Mouse (Mus musculus) lung, adult 18-20 months (tissue): Measurements from ENCODE around the gene Ppp1r15b.

Source experiments
- DNase-seq, 2 experiments: peaks; one replicate each; pipeline ENCODE4 v3.0.0; 2022; ENCODE audit warnings: mixed read lengths in 2 of 2

The Ppp1r15b gene

GRCm38 (mm10) chr1:133130638-133131560 lies at the start of gene Ppp1r15b:
TSS of gene Ppp1r15b (plus strand) at chr1:133131143.
- DNase-seq: peak; percentile 100

DNA sequence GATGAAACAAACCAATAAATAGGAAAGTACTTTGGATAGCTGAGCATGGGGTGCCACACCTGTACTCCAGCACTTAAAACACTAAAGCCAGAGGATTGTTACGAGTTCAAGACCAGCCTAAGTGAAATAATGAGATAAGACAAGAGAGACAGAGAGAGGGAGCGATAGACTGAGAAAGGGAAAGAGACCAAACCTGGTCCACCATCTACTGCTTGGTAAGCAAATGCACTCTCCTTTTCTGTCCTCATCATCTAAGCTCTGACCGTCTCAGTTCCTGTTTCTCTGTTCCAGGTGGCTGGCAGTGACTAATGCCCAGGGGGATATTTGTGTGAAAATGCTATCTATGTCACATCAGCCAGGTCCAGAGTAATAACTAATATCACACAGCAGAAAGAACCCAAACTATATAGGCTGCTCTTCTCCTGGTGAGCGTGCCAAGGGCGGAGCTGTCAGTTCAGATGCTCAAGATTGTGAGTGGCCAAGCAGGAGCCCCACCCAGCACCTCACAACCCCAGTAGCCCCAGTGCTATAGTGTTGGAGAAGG lies 47.9 kb upstream of the Ppp1r15b start:
- no peak for DNase-seq

- peak; percentile 82 to 88 for DNase-seq
Observed at GRCm38 (mm10) chr1:133083942-133084625, 46.9 kb upstream of the Ppp1r15b start.

GRCm38 (mm10) chr1:133084708-133085416 lies 46.1 kb upstream of the Ppp1r15b start:
- DNase-seq: no peak

DNA sequence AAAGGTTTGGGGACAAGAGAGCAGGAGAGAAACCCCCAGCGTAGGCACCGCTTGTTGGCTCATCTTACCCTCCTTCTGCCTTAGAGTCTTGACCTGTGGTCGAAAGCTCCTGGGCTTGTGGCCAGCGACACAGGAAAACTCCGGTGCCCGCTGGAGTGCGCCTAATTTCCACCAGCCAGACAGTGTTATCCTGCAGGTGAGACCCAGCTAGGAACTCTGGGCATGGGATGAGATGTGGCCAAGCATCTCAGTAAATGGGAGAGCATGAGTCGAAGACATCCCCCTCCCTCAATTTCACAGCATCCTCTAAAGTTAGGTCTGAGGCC lies 45.6 kb upstream of the Ppp1r15b start:
- peak in 1 of 2 experiments; percentile 50 for DNase-seq

DNA sequence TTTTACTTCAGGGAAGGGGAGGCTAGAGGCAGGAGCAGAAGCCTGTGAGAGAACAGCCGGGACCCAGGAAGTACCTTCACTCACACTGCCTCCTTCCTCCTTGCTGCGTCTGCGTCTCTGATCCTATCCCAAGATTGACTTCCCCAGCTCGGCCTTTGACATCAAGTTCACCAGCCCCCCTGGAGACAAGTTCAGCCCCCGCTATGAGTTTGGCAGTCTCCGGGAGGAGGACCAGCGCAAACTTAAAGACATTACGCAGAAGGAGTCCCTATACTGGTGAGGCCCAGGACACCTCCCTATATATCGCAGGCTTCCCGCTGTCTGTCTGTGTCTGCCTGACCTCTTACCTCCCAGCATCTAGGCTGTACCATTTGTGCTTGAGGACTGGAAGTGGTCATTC lies 44.1 kb upstream of the Ppp1r15b start:
- no peak for DNase-seq

DNA sequence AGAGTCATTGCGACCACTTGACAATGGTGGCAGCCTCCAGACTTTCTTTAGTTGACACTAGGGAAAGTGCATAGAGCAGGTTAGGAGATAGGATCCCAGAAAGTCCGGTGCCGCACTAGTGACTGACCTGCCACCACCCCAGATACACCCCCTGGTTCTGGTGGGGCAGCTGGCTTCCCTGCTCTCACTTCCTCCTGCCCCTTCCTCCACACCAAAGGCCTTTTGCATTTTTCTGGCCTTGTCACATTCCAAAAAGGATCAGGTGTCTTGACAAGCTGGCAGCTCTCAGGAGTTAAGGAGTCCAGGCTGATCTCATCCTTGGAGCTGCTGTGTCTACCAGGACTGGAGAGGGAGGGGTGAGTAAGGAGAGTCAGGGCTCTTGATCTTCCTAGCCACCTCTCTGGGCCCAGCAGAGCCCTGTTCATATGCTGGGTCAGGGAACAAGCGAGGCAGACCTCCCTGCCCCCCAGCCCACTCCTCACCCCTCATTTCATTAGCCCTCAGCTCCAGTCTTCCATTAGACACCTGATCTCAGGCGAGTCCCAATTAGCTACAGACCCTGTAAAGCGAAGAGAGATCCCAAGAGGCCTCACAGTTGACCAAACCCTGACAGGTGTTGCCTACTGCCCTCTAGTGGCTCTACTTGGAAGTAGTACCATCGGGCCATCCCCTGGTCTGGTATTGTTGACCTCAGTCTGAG lies 43.6 kb upstream of the Ppp1r15b start:
- peak; percentile 64 to 79 for DNase-seq

- no peak for DNase-seq
Observed at GRCm38 (mm10) chr1:133088196-133088595, 42.7 kb upstream of the Ppp1r15b start.

DNA sequence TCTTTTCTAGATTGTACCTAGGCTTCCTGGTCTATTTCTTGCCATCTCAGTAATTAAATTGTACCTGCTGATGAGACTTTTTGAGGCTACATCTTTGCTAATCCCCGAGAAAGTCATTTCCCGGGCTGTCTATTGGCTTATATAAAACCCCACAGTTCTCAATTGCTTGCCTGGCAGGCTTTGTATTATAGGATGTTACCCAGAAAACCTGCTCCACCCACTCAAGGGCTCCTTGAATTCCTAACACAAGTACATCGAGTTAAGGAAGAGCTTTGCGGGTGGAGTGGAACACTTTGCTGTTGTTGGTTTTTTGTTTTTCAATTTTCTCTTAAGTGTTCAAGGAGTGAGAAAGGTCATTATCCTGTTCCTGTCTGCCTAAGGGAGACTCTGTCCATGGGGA lies 41.5 kb upstream of the Ppp1r15b start:
- DNase-seq: peak in 1 of 2 experiments; percentile 75

GRCm38 (mm10) chr1:133090641-133091040 lies 40.3 kb upstream of the Ppp1r15b start:
- DNase-seq: peak; percentile 92 to 95

- DNase-seq: peak; percentile 85 to 92
Observed at GRCm38 (mm10) chr1:133091483-133091882, 39.5 kb upstream of the Ppp1r15b start.

GRCm38 (mm10) chr1:133093719-133094118 lies 37.2 kb upstream of the Ppp1r15b start:
- DNase-seq: no peak

- peak; percentile 72 to 76 for DNase-seq
Observed at GRCm38 (mm10) chr1:133100980-133101798, 29.8 kb upstream of the Ppp1r15b start.

DNA sequence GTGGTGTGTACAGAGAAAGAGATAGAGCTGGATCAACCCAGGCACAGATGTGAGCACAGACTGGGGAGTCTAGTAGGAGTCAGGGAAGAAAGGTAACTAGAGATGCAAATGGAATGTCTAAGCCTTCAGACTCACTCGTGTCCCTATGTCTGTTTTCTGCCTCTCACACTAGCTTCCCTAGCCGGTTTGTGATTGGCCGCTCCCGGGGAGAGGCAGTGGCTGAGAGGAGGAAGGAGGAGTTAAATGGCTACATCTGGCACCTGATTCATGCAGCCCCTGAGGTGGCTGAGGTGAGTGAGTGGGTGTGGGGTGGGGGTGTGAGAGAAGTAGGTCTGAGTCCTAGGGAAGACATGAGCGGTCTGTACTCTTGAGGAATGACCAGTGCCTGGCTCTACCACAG lies 28.8 kb upstream of the Ppp1r15b start:
- no peak for DNase-seq

DNA sequence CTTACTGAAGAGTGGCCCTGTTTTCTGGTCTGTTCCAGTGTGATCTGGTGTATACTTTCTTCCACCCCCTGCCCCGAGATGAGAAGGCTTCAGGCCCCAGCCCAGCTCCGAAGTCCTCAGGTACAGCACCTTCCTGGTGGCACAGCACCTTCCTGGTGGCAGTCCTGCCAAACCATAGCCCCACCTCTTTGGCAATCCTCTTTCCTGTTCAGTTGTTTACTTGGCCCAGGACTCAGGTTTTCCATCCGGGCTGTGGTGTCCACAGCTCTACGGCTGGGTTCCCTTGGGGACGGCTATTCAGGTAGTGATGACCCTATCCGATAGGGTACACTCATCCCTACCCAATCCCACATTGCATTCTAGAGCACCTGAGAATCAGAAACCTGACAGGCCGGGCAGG lies 27.6 kb upstream of the Ppp1r15b start:
- peak; percentile 66 to 79 for DNase-seq

GRCm38 (mm10) chr1:133103871-133104270 lies 27.1 kb upstream of the Ppp1r15b start:
- no peak for DNase-seq

- DNase-seq: no peak
Observed at GRCm38 (mm10) chr1:133116108-133116507, 14.8 kb upstream of the Ppp1r15b start.

DNA sequence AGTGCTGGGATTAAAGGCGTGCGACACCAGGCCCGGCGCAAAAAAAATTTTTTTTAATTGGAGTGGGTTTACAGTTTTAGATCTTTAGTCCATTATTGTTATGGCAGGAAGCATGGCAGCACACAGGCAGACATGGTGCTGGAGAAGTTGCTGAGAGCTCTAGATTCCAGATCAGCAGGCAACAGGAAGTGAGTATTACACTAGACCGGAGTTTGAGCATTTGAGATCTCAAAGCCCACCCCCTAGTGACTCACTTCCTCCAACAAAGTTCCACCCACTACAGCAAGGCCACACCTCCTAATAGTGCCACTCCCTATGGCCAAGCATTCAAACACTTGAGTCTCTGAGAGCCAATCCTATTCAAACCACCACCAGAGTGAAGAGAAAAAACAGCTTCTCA lies 12.8 kb upstream of the Ppp1r15b start:
- DNase-seq: peak; percentile 61 to 67

- DNase-seq: no peak
Observed at GRCm38 (mm10) chr1:133118844-133119243, 12.1 kb upstream of the Ppp1r15b start.

DNA sequence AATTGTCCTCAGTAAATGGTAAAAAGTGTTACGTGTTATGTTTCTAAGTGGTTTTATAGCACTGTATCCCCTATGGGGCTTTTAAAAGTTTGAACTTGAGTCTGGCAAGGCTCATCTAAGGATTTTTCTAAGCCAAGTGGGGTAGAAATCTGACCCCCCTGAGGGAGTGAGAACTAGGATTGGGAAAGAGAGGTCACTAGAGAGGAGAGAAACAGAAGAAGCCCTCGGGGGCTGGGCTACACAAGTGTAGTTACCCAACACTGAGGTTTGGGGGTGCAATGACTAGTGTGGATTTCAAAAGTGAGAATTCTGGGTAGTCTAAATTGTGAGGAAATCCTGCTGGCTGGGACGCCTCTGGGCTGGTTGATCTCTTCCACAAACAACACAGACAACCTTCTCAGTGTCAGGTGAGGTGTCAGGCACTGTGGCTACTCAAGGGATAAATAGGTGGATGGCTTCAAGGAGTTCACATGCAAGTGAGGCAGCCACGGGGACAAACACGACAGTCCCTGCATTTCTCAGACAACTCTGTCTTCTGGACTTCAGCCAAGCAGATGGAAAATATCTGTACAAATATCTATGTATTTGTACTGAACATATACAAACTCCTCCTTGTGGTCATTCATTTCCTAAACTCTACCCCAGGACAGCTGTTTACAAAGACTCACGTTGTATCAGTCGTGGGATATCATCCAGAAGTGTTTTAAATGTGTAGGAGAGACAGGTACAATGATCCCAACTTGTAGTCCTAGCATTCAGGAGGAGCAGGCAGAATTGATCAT lies 10.8 kb upstream of the Ppp1r15b start:
- peak; percentile 44 to 61 for DNase-seq

DNA sequence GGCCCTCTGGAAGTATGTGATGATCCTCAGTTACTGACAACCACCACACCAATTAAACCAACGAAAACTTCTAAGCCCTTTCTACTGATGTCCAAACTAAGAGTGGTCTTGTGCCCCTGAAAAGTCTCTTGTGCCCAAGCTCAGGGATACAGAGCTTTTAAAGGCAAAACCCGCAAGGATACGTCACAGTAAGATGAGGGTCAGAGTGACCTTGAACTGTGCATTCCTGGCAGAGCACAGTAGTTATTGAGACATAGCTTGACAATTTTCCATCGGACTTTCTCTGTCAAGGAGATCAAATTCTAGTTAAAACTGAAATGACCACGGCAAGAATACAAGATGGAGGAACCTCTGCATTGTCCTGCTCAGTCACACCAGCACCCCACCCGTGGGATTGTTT lies 9.7 kb upstream of the Ppp1r15b start:
- DNase-seq: no peak
